Mouse (Mus musculus) neural tube, embryonic 14.5 days (tissue): ENCODE measurements around the gene Ift46. TPM values are rescaled to one million over a fixed set of nuclear protein-coding genes. Genes with fewer than 3 reads are reported as not detected.

Experiments
- ATAC-seq: fragments of 200-750 bp; cut with Nextera tagmentation; 2 replicates; pipeline ENCODE4 v1.8.0; 2017; ENCODE audit warnings: low read depth, mild to moderate bottlenecking, moderate TSS enrichment, moderate library complexity
- H3K27ac ChIP-seq: fragments of 300-500 bp; sonication (generic); 2 replicates; pipeline ENCODE4 v1.5.1; 2014; ENCODE audit warnings: low read depth, mild to moderate bottlenecking, control low read depth, low read length, moderate library complexity, mixed read lengths
- H3K27me3 ChIP-seq: fragments of 300-500 bp; sonication (generic); 2 replicates; pipeline ENCODE4 v1.6.1; 2014; ENCODE audit warnings: low read length; ENCODE audit not compliant: control insufficient read depth, insufficient read depth
- H3K36me3 ChIP-seq: fragments of 300-500 bp; sonication (generic); 2 replicates; pipeline ENCODE4 v1.6.1; 2014; ENCODE audit warnings: low read length, mixed read lengths; ENCODE audit not compliant: control insufficient read depth, insufficient read depth
- H3K4me1 ChIP-seq: fragments of 300-500 bp; sonication (generic); 2 replicates; pipeline ENCODE4 v1.6.1; 2014; ENCODE audit warnings: low read length; ENCODE audit not compliant: control insufficient read depth, insufficient read depth
- H3K4me2 ChIP-seq: fragments of 300-500 bp; sonication (generic); 2 replicates; pipeline ENCODE4 v1.6.1; 2014; ENCODE audit warnings: mild to moderate bottlenecking, low read depth, low read length, control low read depth
- H3K4me3 ChIP-seq: fragments of 300-500 bp; sonication (generic); 2 replicates; pipeline ENCODE4 v1.5.1; 2014; ENCODE audit warnings: low read depth, low read length, control low read depth, mixed read lengths
- H3K9ac ChIP-seq: fragments of 300-500 bp; sonication (generic); replicated peaks from 2 replicates; pipeline ENCODE4 v1.6.1; 2014; ENCODE audit warnings: low read depth, mild to moderate bottlenecking, control low read depth, low read length, mixed read lengths
- H3K9me3 ChIP-seq: fragments of 300-500 bp; sonication (generic); 2 replicates; pipeline ENCODE4 v1.6.1; 2016; ENCODE audit warnings: low read length; ENCODE audit not compliant: control insufficient read depth
- WGBS: fragments of 180-500 bp; shearing (Covaris S2); extraction: QIAGEN DNeasy Blood & Tissue Kit; methylation state at CpG from one replicate; pipeline ENCODE4 v1.1.7; 2014; 5-methylcytosine and 5-hydroxymethylcytosine counted together
- polyA plus RNA-seq: library from polyadenylated mRNA; unstranded; fragments of >200 nt; fragmentation: Nextera tagmentation; extraction: Ambion mirVana; gene quantifications from 2 replicates; pipeline ENCODE4 v1.2.1, GENCODE M21; 2014

The Ift46 gene
- 160 and 170 TPM in 2 replicates for polyA plus RNA-seq

GRCm38 (mm10) chr9:44767101-44768028 is at the start of gene Ift46, which contains the start of gene Arcn1:
Ift46 (plus strand) TSS chr9:44767908.
Arcn1 (minus strand) TSS chr9:44767845.
- Histone ChIP-seq H3K9ac (peak within 1 kb of the TSS; percentile 87), H3K36me3 (no peaks in the 10 kb centered on the region), H3K4me3 (peak within 1 kb of the TSS; percentile 96), H3K27me3 (no peaks in the 10 kb centered on the region), H3K4me1 (peaks cover 17% of the 10 kb centered on the region; the same call in 1 of the 2 replicates), H3K4me2 (peak within 1 kb of the TSS; percentile 71), H3K27ac (peak within 1 kb of the TSS; percentile 92), H3K9me3 (no peaks in the 10 kb centered on the region)
- ATAC-seq, result peak; percentile 89
- under 1% methylated on average over 74 of the region's 82 CpGs for WGBS

- WGBS, result 86% methylated on average over 12 of the region's 12 CpGs
- no peak for ATAC-seq
- H3K4me2 ChIP-seq, result 0 out of 2 replicates have a peak overlapping the region, but pooled peaks have one; percentile 84
- no peak overlapping the region for H3K27ac ChIP-seq
- H3K9me3 ChIP-seq, result no peaks in the 10 kb centered on the region
- H3K4me3 ChIP-seq, result no peak overlapping the region
- peaks cover 18% of the 10 kb centered on the region; the same call in 1 of the 2 replicates for H3K36me3 ChIP-seq
- H3K4me1 ChIP-seq, result peaks cover 30% of the 10 kb centered on the region
- H3K27me3 ChIP-seq, result no peaks in the 10 kb centered on the region
- H3K9ac ChIP-seq, result no peak overlapping the region
Measured at GRCm38 (mm10) chr9:44718937-44719631, 48.6 kb upstream of the Ift46 start.

- Histone ChIP-seq H3K9ac (peak overlapping the region; percentile 88), H3K4me1 (peaks cover 36% of the 10 kb centered on the region), H3K27ac (no peak overlapping the region; the same call in 1 of the 2 replicates), H3K4me2 (peak overlapping the region; percentile 84), H3K4me3 (peak overlapping the region; percentile 74), H3K9me3 (no peaks in the 10 kb centered on the region), H3K36me3 (peaks cover 12% of the 10 kb centered on the region; the same call in 1 of the 2 replicates), H3K27me3 (no peaks in the 10 kb centered on the region)
- WGBS, result 68% methylated on average over 8 of the region's 8 CpGs
- 0 out of 2 replicates have a peak, but pooled peaks have one; percentile 1 for ATAC-seq
Measured at GRCm38 (mm10) chr9:44719632-44720357, 47.9 kb upstream of the Ift46 start.

- Histone ChIP-seq H3K27ac (peak overlapping the region; percentile 72), H3K9ac (peak overlapping the region; percentile 88), H3K27me3 (no peaks in the 10 kb centered on the region), H3K36me3 (peaks cover 8% of the 10 kb centered on the region; the same call in 1 of the 2 replicates), H3K4me3 (peak overlapping the region; percentile 74), H3K4me1 (peaks cover 40% of the 10 kb centered on the region), H3K9me3 (no peaks in the 10 kb centered on the region), H3K4me2 (peak overlapping the region; percentile 84)
- peak; percentile 36 for ATAC-seq
- 8% methylated on average over 9 of the region's 9 CpGs for WGBS
Measured at GRCm38 (mm10) chr9:44720358-44721153, 47.2 kb upstream of the Ift46 start.

GRCm38 (mm10) chr9:44721154-44721876 is 46.4 kb upstream of the Ift46 start:
- Histone ChIP-seq H3K9me3 (no peaks in the 10 kb centered on the region), H3K4me3 (peak overlapping the region; percentile 74), H3K36me3 (0 out of 2 replicates have a peak, but pooled peaks cover under 1% of the 10 kb centered on the region), H3K27ac (peak overlapping the region; percentile 72), H3K9ac (peak overlapping the region; percentile 88), H3K4me2 (peak overlapping the region; percentile 84), H3K27me3 (no peaks in the 10 kb centered on the region), H3K4me1 (peaks cover 43% of the 10 kb centered on the region)
- under 1% methylated on average over 37 of the region's 40 CpGs for WGBS
- peak; percentile 80 for ATAC-seq

GRCm38 (mm10) chr9:44721877-44722186 is 45.9 kb upstream of the Ift46 start:
- 93% methylated on average over 3 of the region's 3 CpGs for WGBS
- Histone ChIP-seq H3K27ac (peak overlapping the region; percentile 72; the same call in 1 of the 2 replicates), H3K9ac (no peak overlapping the region), H3K4me2 (peak overlapping the region; percentile 84; the same call in 1 of the 2 replicates), H3K4me1 (peaks cover 43% of the 10 kb centered on the region), H3K4me3 (peak overlapping the region; percentile 74; the same call in 1 of the 2 replicates), H3K36me3 (no peaks in the 10 kb centered on the region), H3K27me3 (no peaks in the 10 kb centered on the region), H3K9me3 (no peaks in the 10 kb centered on the region)
- no peak for ATAC-seq

- H3K27me3 ChIP-seq, result no peaks in the 10 kb centered on the region
Measured at GRCm38 (mm10) chr9:44722575-44722974, 45.1 kb upstream of the Ift46 start.

More at GRCm38 (mm10) chr9:44722575-44722974, 45.1 kb upstream of the Ift46 start:
- 56% methylated on average over 7 of the region's 7 CpGs for WGBS
- no peak overlapping the region for H3K4me3 ChIP-seq
- no peak for ATAC-seq
- no peak overlapping the region for H3K9ac ChIP-seq
- H3K36me3 ChIP-seq, result no peaks in the 10 kb centered on the region
- H3K27ac ChIP-seq, result peak overlapping the region; percentile 8; the same call in 1 of the 2 replicates
- H3K9me3 ChIP-seq, result no peaks in the 10 kb centered on the region
- no peak overlapping the region for H3K4me2 ChIP-seq
- H3K4me1 ChIP-seq, result peaks cover 48% of the 10 kb centered on the region
